Mouse (Mus musculus) bone marrow macrophage, adult 2 months (primary cell): Measurements from ENCODE around the gene Jam3. TPM values are rescaled to one million over a fixed set of nuclear protein-coding genes. Genes with fewer than 3 reads are reported as not detected.
"Not testable (repeated sequence)": the region's sequence is repeated elsewhere in the genome, so short reads cannot be mapped to it uniquely, and the experiment has no call there.

Experiments used
- H3K27ac ChIP-seq: 2 replicates; pipeline ENCODE4 v1.5.1; 2012; ENCODE audit warnings: low read depth, low read length; ENCODE audit not compliant: insufficient read depth
- H3K4me1 ChIP-seq: 2 replicates; pipeline ENCODE4 v1.6.1; 2012; ENCODE audit warnings: low read length; ENCODE audit not compliant: control insufficient read depth, insufficient read depth
- H3K4me3 ChIP-seq: 2 replicates; pipeline ENCODE4 v1.5.1; 2012; ENCODE audit warnings: mild to moderate bottlenecking, low read length, moderate library complexity; ENCODE audit not compliant: insufficient read depth
- CTCF ChIP-seq: IDR thresholded peaks from 2 replicates; pipeline ENCODE4 v1.5.1; 2012; ENCODE audit warnings: low read depth, mild to moderate bottlenecking, low read length, moderate library complexity
- POLR2A ChIP-seq: IDR thresholded peaks from 2 replicates; pipeline ENCODE4 v1.6.1; 2012; ENCODE audit warnings: mild to moderate bottlenecking, low read depth, low read length, borderline replicate concordance
- polyA plus RNA-seq: library from polyadenylated mRNA; stranded (reverse); fragments of >200 nt; gene quantifications from 2 replicates; pipeline ENCODE4 v1.2.4, GENCODE M21; 2012; ENCODE audit not compliant: missing spikeins, insufficient read depth, insufficient read length

The Jam3 gene
- polyA plus RNA-seq, 1 experiment: not detected

GRCm38 (mm10) chr9:27173646-27174045 is 18.4 kb upstream of the Jam3 start:
- TF ChIP-seq CTCF (no peak), POLR2A (no peak)
- Histone ChIP-seq H3K4me1 (0 out of 2 replicates have a peak, but pooled peaks cover 2% of the 10 kb centered on the region), H3K27ac (no peak overlapping the region), H3K4me3 (no peak overlapping the region)

GRCm38 (mm10) chr9:27172839-27173238 is 17.6 kb upstream of the Jam3 start:
- Histone ChIP-seq H3K4me3 (no peak overlapping the region), H3K4me1 (0 out of 2 replicates have a peak, but pooled peaks cover 2% of the 10 kb centered on the region), H3K27ac (no peak overlapping the region)
- TF ChIP-seq POLR2A: no peak

GRCm38 (mm10) chr9:27170726-27171125 is 15.5 kb upstream of the Jam3 start:
- H3K27ac ChIP-seq: no peak overlapping the region
- H3K4me1 ChIP-seq: no peaks in the 10 kb centered on the region
- no peak for TF ChIP-seq POLR2A
- no peak for TF ChIP-seq CTCF
- H3K4me3 ChIP-seq: no peak overlapping the region

DNA sequence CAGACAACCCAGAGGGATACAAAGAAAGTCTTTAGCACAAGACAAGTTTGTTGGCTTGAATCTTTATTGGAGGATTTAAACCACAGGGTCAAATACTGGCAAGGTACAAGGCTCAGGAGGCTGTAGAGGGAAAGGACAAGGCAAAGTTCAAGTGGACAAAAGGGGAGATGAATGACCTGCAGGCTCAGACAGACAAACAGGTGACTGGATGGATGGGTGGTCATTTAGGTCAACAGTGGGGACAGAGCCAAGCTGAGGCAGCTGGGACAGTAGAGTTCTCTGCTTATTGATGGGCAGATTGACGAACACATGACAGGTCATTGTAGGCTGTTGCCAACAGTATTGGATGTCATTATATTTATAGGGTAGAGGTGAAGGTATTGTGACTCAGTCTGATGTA is 11.8 kb upstream of the Jam3 start:
- no peaks in the 10 kb centered on the region for H3K4me1 ChIP-seq
- no peak for TF ChIP-seq CTCF
- no peak for TF ChIP-seq POLR2A
- no peak overlapping the region for H3K27ac ChIP-seq
- H3K4me3 ChIP-seq: no peak overlapping the region

DNA sequence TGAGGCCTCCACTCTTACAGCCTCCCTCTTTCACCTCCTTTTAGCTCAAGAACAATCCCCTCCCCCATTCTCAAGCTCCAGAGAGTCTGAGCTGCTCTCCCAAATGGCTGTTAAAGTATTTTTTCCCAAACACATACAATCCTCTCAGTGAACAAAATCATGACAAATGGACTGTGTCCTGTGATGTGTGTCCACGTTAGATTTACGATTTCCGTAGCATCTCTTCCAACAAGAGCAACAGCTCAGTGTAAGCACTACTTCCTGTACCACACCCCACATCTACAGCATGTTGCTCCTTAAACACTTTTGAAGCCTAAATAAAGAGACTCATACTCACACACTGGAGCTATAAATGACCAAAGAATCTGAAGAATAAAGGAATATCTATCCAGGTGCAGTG is 10.4 kb upstream of the Jam3 start:
- H3K4me1 ChIP-seq: no peaks in the 10 kb centered on the region
- H3K4me3 ChIP-seq: no peak overlapping the region
- no peak overlapping the region for H3K27ac ChIP-seq
- TF ChIP-seq POLR2A (no peak), CTCF (no peak)

DNA sequence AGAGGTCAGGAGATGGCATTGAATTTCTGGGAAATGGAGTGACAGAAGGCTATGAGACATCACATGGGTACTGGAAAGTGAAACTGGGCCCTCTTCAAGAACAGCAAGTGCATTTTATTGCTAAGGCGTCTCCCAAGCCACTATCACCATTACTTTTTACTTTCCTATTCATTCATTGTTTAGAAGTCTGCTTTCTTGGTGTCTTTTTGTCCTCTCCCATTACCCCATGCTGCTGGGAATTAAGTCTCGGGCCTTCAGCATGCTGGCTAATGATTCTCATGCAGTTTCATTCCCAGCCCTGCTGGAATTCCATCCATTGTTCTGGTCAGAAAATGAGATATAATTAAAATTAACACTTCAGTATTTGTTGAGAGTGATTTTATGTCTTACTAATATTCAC is 9.7 kb upstream of the Jam3 start:
- no peak overlapping the region for H3K27ac ChIP-seq
- no peak for TF ChIP-seq CTCF
- no peaks in the 10 kb centered on the region for H3K4me1 ChIP-seq
- H3K4me3 ChIP-seq: no peak overlapping the region

DNA sequence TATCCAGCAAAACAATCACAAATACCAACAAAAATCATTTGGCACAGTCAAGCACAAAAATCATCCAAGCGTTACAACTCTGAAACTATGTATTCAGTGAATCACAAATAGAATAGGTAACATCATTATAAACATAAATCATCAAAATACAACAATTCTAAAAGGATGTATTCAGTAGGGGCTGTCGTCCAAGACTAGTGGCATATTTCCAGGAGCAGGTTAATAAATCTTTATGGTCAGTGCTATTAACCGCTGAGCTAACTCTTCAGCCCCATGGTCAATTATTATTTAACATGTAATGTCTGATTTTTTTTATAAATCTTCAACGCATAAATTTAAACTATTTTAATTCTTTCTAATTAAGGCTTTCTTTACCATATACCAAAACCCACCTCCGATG is 8.4 kb upstream of the Jam3 start:
- H3K4me3 ChIP-seq, H3K4me1 ChIP-seq, H3K27ac ChIP-seq: not testable (repeated sequence)

DNA sequence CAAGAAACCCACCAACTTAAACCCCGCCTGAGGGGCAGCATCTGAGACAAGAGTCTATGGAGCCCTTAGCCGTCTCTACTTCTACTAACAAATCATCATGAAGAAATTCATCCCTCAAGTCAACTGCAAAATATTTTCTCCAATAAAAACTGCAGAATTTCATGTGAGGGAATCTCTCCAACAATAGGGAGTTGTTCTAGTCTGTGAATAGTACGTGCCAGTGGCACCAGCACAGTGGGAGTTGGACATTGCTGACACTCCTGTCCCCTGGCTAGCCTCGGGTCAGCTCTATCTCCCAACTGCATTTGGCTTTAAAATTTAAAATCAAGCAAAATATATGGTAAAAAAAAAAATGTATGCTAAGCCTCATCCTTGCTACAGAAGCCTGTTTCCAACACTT is 1.4 kb downstream of the Jam3 start:
- Histone ChIP-seq H3K4me1 (no peaks in the 10 kb centered on the region), H3K4me3 (no peak overlapping the region), H3K27ac (no peak overlapping the region)
- TF ChIP-seq CTCF (no peak), POLR2A (no peak)

GRCm38 (mm10) chr9:27149836-27150235 is 5.4 kb downstream of the Jam3 start:
- Histone ChIP-seq H3K27ac (no peak overlapping the region), H3K4me1 (no peaks in the 10 kb centered on the region), H3K4me3 (no peak overlapping the region)
- TF ChIP-seq POLR2A: no peak
- TF ChIP-seq CTCF: no peak

DNA sequence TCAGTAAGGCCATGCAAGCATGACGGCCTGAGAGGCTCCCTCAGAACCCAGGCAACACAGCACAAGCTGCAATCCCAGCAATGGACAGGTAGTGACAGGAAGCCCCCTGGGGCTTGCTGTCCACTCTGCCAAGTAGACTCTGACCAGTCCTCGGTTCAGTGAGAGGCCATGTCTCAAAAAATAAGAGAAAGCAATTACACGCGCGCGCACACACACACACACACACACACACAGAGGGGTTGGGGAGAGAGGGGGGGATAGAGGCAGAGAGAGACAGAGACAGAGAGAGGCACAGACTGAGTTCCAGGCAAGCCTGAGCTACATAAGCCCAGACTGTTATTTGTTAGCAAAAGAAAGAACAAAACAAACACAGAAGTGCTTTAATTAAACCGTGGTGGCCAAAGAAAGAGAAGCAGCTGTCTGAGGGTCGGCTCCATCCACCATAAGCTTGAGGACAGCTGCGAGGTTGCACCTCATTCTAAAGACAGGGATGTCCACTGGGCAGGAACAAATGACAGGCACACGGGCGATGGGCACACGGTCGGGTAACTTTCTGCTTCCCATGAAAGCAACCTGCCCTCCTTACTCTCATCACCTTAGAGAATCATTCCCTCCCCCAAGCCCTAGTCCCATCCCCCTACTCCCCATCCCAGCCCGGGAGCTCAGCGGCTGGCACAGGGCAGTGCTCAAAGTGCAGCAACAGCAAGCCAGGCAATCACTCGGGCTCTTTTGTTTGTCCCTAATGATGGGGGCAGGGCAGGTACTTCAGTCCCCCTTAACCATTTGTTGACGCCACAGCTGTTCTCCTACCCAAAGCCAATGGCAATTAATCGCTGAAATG is 6.4 kb downstream of the Jam3 start:
- TF ChIP-seq CTCF (no peak), POLR2A (no peak)
- Histone ChIP-seq H3K4me3 (no peak overlapping the region), H3K27ac (no peak overlapping the region), H3K4me1 (no peaks in the 10 kb centered on the region)

GRCm38 (mm10) chr9:27147946-27148345 is 7.3 kb downstream of the Jam3 start:
- TF ChIP-seq CTCF (no peak), POLR2A (no peak)
- no peak overlapping the region for H3K4me3 ChIP-seq
- no peak overlapping the region for H3K27ac ChIP-seq

More at GRCm38 (mm10) chr9:27147946-27148345, 7.3 kb downstream of the Jam3 start:
- H3K4me1 ChIP-seq: no peaks in the 10 kb centered on the region
